Mouse (Mus musculus) myocyte (in vitro differentiated cells): ENCODE results near the gene Garnl3. TPM values are rescaled to one million over a fixed set of nuclear protein-coding genes. Genes with fewer than 3 reads are reported as not detected.

Experiments
- H3K27me3 ChIP-seq: one replicate; pipeline ENCODE4 v1.6.1; 2011; ENCODE audit not compliant: control insufficient read depth, insufficient read depth, insufficient read length
- H3K36me3 ChIP-seq: one replicate; pipeline ENCODE4 v1.6.1; 2011; ENCODE audit not compliant: control insufficient read depth, insufficient read depth
- H3K4me2 ChIP-seq: one replicate; pipeline ENCODE4 v1.6.1; 2011; ENCODE audit warnings: low read depth, control low read depth
- H3K4me3 ChIP-seq: one replicate; pipeline ENCODE4 v1.5.1; 2011; ENCODE audit warnings: mild to moderate bottlenecking, control low read depth, moderate library complexity
- H3K79me2 ChIP-seq: one replicate; pipeline ENCODE4 v1.6.1; 2011; ENCODE audit not compliant: control insufficient read depth, insufficient read depth
- H3ac ChIP-seq: one replicate; pipeline ENCODE4 v1.6.1; 2011; ENCODE audit not compliant: control insufficient read depth, insufficient read length
- CEBPB ChIP-seq: IDR thresholded peaks from 2 replicates; pipeline ENCODE4 v1.6.1; 2011; ENCODE audit warnings: mild to moderate bottlenecking, moderate library complexity; ENCODE audit not compliant: poor library complexity, insufficient read depth, severe bottlenecking
- E2F4 ChIP-seq: IDR thresholded peaks from one replicate; pipeline ENCODE4 v1.6.1; 2011; ENCODE audit warnings: mild to moderate bottlenecking, control low read depth, moderate library complexity; ENCODE audit not compliant: insufficient read depth
- MAX ChIP-seq: IDR thresholded peaks from one replicate; pipeline ENCODE4 v1.6.1; 2011; ENCODE audit warnings: low read depth, mild to moderate bottlenecking, control low read depth
- MYOD1 ChIP-seq, 3 experiments: IDR thresholded peaks; one replicate each; pipeline ENCODE4 v1.6.1; 2011; ENCODE audit warnings: control low read depth in 2 of 3, low read depth in 2 of 3, mild to moderate bottlenecking in 2 of 3, moderate library complexity in 1 of 3; ENCODE audit not compliant: insufficient read length in 2 of 3, control insufficient read depth in 1 of 3
- MYOG ChIP-seq, 3 experiments: IDR thresholded peaks; one replicate each; pipeline ENCODE4 v1.6.1; 2011; ENCODE audit warnings: control low read depth in 2 of 3, low read depth in 2 of 3, mild to moderate bottlenecking in 2 of 3; ENCODE audit not compliant: insufficient read length in 2 of 3, control insufficient read depth in 1 of 3, insufficient read depth in 1 of 3
- POLR2A ChIP-seq: IDR thresholded peaks from one replicate; pipeline ENCODE4 v1.6.1; 2011; ENCODE audit warnings: low read depth, mild to moderate bottlenecking, control low read depth, moderate library complexity; ENCODE audit not compliant: insufficient read length
- POLR2AphosphoS2 ChIP-seq: IDR thresholded peaks from one replicate; pipeline ENCODE4 v1.6.1; 2011; ENCODE audit warnings: low read depth, control low read depth; ENCODE audit not compliant: insufficient read length
- REST ChIP-seq: IDR thresholded peaks from one replicate; pipeline ENCODE4 v1.6.1; 2011; ENCODE audit warnings: mild to moderate bottlenecking, control low read depth, moderate library complexity; ENCODE audit not compliant: insufficient read depth, insufficient read length
- SRF ChIP-seq: IDR thresholded peaks from one replicate; pipeline ENCODE4 v1.6.1; 2011; ENCODE audit warnings: low read depth; ENCODE audit not compliant: control insufficient read depth, insufficient read length
- TCF12 ChIP-seq: IDR thresholded peaks from one replicate; pipeline ENCODE4 v1.6.1; 2011; ENCODE audit warnings: mild to moderate bottlenecking, control low read depth; ENCODE audit not compliant: poor library complexity, insufficient read depth, severe bottlenecking
- TCF3 ChIP-seq: IDR thresholded peaks from one replicate; pipeline ENCODE4 v1.6.1; 2011; ENCODE audit warnings: low read depth, control low read depth; ENCODE audit not compliant: insufficient read length
- USF1 ChIP-seq: IDR thresholded peaks from one replicate; pipeline ENCODE4 v1.6.1; 2011; ENCODE audit warnings: low read depth, mild to moderate bottlenecking, control low read depth, moderate library complexity
- polyA plus RNA-seq: library from polyadenylated mRNA; unstranded; fragments of >200 nt; fragmentation: generic; extraction: Trizol; gene quantifications from one replicate; pipeline ENCODE4 v1.2.1, GENCODE M21; 2012; ENCODE audit warnings: missing spikeins

Garnl3 gene
- polyA plus RNA-seq, 1 experiment, result 2.1 TPM

DNA sequence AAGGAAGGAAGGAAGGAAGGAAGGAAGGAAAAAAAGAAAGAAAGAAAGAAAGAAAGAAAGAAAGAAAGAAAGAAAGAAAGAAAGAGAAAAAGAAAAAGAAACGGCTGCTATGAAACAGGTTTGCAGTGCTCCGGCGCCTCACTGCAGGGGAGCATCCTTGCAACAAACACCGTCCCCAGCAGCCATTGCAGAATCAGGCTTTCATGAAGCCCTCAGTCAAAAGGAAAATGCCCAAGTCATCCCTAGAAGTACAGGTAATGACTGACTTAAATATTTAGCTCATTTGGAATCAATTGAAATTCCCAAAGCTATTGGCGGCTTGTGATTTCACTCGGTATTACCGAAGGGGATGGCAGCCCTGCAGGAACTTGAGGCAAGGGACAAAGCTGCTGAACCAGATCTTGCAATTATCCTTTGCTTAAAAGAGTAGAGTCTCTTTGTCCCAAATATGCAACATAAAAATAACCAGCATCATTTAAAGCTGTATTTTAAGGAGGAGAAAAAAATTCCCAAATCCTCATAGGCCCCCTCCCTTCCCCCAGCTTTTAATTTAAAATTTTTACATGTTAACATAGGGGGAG, 45.3 kb downstream of the Garnl3 start:
- no peak overlapping the region for H3K4me3 ChIP-seq
- H3ac ChIP-seq, result no peak overlapping the region
- no peak overlapping the region for H3K4me2 ChIP-seq
- H3K79me2 ChIP-seq, result no peaks in the 10 kb centered on the region
- TF ChIP-seq POLR2A (no peak), CEBPB (no peak), E2F4 (no peak), MYOD1 (IDR thresholded peaks at IDR 0.05; ENCODE audit: control insufficient read depth in 1 of 3, insufficient read length in 2 of 3, low read depth in 2 of 3) (no peak), TCF12 (no peak), POLR2AphosphoS2 (no peak), USF1 (no peak), MAX (no peak)
- no peaks in the 10 kb centered on the region for H3K27me3 ChIP-seq
- H3K36me3 ChIP-seq, result no peaks in the 10 kb centered on the region

DNA sequence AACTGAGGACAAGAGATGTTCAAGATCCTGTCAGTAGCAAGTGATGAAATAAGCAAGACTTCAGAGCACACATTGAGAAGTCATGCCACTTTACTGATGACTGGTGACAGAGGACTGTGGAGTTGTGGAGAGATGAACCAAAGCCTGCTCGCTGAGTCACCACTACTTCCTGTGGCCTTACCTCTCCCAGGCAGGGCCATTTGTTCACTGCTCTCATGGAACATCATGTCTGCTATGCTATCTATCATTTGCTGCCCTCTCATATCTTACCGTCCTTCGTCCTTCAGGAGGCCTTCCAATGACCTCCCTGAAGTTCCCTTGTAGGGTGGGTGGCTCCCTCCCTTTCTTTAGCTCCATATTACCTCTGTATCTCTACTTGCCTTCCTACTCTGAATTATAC, 47.2 kb downstream of the Garnl3 start:
- Histone ChIP-seq H3K4me2 (no peak overlapping the region), H3ac (no peak overlapping the region), H3K4me3 (no peak overlapping the region), H3K27me3 (no peaks in the 10 kb centered on the region), H3K36me3 (no peaks in the 10 kb centered on the region), H3K79me2 (no peaks in the 10 kb centered on the region)
- TF ChIP-seq TCF12 (no peak), POLR2AphosphoS2 (no peak), MYOD1 (IDR thresholded peaks at IDR 0.05; ENCODE audit: control insufficient read depth in 1 of 3, insufficient read length in 2 of 3, low read depth in 2 of 3) (no peak), CEBPB (no peak), TCF3 (no peak)

DNA sequence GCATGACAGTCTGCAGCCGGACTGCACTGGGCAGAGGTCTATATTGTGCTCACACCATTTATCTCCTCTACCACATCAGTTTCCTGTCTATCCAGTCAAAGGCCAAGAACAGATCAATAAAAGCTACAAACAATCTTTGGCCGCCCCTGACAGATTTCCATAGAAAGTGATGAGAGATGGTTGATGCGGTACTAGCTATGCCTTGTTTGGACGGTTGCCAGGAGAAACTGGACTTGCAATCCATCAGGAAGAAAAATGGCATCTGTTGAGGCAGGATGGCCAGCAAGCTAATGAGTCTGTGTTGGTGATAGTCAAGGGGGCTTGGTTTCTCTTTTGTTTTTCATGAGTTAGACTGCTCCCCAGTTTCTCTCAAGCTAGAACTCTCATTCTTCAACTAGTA, 51.3 kb downstream of the Garnl3 start:
- Histone ChIP-seq H3K79me2 (no peaks in the 10 kb centered on the region), H3K27me3 (no peaks in the 10 kb centered on the region), H3K4me2 (no peak overlapping the region), H3K4me3 (no peak overlapping the region), H3K36me3 (no peaks in the 10 kb centered on the region), H3ac (no peak overlapping the region)
- no peak for TF ChIP-seq USF1
- no peak for TF ChIP-seq MAX

DNA sequence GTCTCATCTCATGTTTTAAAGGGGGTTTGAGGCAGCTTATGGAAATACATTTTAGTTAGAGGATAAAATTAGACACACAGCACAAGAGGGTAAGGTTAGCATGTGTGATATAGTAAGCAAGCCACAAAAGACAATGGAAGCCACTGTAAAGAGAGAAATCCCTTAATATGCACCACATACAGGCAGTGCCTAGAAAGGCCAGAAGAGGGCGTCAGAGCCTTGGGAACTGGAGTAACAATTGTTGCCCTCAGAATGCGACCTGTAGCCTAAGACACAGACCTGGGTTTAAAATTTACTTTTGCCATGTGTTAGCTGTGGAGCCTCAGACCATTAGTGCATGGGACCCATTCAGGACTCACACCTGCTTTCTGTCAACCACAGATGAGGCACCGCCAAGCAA, 54.2 kb downstream of the Garnl3 start:
- Histone ChIP-seq H3K27me3 (no peaks in the 10 kb centered on the region), H3K36me3 (no peaks in the 10 kb centered on the region), H3K4me3 (no peak overlapping the region), H3K79me2 (no peaks in the 10 kb centered on the region), H3ac (no peak overlapping the region), H3K4me2 (no peak overlapping the region)
- TF ChIP-seq SRF (no peak), MYOD1 (IDR thresholded peaks at IDR 0.05; ENCODE audit: control insufficient read depth in 1 of 3, insufficient read length in 2 of 3, low read depth in 2 of 3) (no peak), POLR2AphosphoS2 (no peak), USF1 (no peak), CEBPB (no peak), MYOG (IDR thresholded peaks at IDR 0.05; ENCODE audit: control insufficient read depth in 1 of 3, insufficient read depth in 1 of 3, insufficient read length in 2 of 3, low read depth in 2 of 3) (no peak), TCF3 (no peak), TCF12 (no peak), REST (no peak), POLR2A (no peak), MAX (no peak), E2F4 (no peak)

DNA sequence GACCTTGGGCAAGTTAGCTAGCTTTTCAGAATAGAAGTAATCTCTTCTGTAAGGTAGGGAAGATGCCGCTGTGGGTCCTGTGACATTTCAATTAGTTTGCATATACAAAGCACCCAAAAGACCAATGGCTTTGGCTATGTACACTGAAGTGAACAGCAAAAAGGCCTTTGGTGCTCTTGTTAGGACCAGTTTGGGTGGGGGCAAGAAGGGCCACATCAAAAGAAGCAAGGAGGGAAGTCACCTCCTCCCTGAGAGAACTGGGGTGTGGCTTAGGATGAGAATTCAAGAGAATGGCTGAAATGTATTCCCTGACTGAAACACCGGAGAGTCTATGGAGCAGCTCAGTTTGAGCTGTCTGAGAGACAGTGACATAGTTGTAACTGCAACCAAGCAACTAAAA, 56.5 kb downstream of the Garnl3 start:
- Histone ChIP-seq H3K4me2 (no peak overlapping the region), H3K36me3 (no peaks in the 10 kb centered on the region), H3K79me2 (no peaks in the 10 kb centered on the region), H3K27me3 (no peaks in the 10 kb centered on the region), H3K4me3 (no peak overlapping the region), H3ac (no peak overlapping the region)
- TF ChIP-seq SRF (no peak), MYOG (IDR thresholded peaks at IDR 0.05; ENCODE audit: control insufficient read depth in 1 of 3, insufficient read depth in 1 of 3, insufficient read length in 2 of 3, low read depth in 2 of 3) (no peak), MYOD1 (IDR thresholded peaks at IDR 0.05; ENCODE audit: control insufficient read depth in 1 of 3, insufficient read length in 2 of 3, low read depth in 2 of 3) (no peak), E2F4 (no peak), TCF12 (no peak), USF1 (no peak), CEBPB (no peak), POLR2AphosphoS2 (no peak), MAX (no peak), TCF3 (no peak), REST (no peak), POLR2A (no peak)
